Mouse (Mus musculus): ENCODE data around the gene Ebf3. TPM values are rescaled to one million over a fixed set of nuclear protein-coding genes. Genes with fewer than 3 reads are reported as not detected.

Gene Ebf3
- polyA plus RNA-seq, 1 experiment from 2014 or later, result 7.4 TPM

DNA sequence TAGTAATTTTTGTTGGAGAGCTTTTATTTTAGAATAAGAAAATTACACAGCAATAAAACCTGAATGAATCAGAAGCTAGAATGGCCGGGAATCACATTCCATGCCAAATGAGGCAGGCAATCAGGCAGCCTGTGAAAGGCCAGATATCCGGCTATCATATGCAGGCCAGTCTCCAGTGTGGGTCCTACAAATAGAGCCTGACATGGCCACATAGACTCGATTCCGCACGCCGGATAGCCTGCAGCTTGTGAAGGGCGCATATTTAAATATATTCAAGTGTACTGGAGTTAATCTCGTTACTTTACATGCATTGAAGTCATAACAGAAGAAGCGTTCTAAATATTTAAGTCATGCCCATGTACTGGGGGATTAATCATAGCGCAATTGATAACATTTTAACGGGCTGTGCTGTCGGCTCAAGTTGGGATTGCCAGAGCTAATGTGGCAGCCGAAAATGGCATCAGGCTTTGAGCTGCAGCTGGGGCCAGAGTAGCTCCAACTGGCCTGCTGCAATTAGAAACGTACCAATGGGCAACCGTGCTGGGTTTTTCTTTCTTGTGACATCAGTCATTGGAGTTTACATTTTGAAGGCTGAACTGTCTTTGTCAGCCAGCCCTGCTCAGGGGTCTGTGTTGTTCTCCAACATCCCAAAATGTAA is 104.4 kb downstream of the Ebf3 start:
- ATAC-seq (ENCODE audit: low read depth) (no peak), DNase-seq (ENCODE audit: low spot score) (no peak)
- Histone ChIP-seq H3K9ac (ENCODE audit: low read depth, low read length) (no peak overlapping the region), H3K27me3 (replicated peaks; ENCODE audit: control insufficient read depth, insufficient read depth, low read length) (no peaks in the 10 kb centered on the region), H3K27ac (replicated peaks; ENCODE audit: low read depth, low read length) (no peak overlapping the region), H3K4me1 (ENCODE audit: control insufficient read depth, insufficient read depth, low read length) (no peaks in the 10 kb centered on the region), H3K36me3 (ENCODE audit: control insufficient read depth, insufficient read depth, low read length) (peaks cover 4% of the 10 kb centered on the region), H3K4me3 (ENCODE audit: low read depth, low read length) (no peak overlapping the region), H3K4me2 (ENCODE audit: low read depth, low read length) (no peak overlapping the region), H3K9me3 (ENCODE audit: control insufficient read depth, low read length) (no peaks in the 10 kb centered on the region)
- WGBS, result 61% methylated on average over 15 of the region's 15 CpGs

DNA sequence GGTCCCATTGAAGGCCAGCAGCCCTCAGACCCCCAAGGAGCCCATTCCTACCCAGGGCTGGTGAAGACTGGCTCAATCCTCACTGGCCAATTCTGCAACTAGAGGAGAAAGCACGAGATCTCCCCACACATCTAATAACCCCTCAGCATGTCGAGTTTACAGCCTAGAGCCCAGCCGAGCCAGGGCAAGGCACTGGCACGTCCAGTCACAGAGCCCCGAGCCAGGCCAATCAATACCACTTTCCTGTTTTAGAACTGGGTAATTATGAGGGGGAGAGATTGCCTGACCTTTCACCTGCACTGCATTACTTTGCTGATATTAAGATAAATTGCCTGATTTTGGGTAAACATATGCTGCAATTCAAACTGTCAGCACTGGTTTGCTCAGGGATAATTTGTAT is 105.7 kb downstream of the Ebf3 start:
- ATAC-seq (ENCODE audit: low read depth), result no peak
- no peaks in the 10 kb centered on the region for H3K4me1 ChIP-seq (ENCODE audit: control insufficient read depth, insufficient read depth, low read length)
- peaks cover 8% of the 10 kb centered on the region for H3K36me3 ChIP-seq (ENCODE audit: control insufficient read depth, insufficient read depth, low read length)
- WGBS, result 49% methylated on average over 5 of the region's 5 CpGs
- no peak for DNase-seq (ENCODE audit: low spot score)
- no peaks in the 10 kb centered on the region for H3K9me3 ChIP-seq (ENCODE audit: control insufficient read depth, low read length)
- H3K4me2 ChIP-seq (ENCODE audit: low read depth, low read length), result no peak overlapping the region
- no peak overlapping the region for H3K4me3 ChIP-seq (ENCODE audit: low read depth, low read length)
- no peaks in the 10 kb centered on the region for H3K27me3 ChIP-seq (replicated peaks; ENCODE audit: control insufficient read depth, insufficient read depth, low read length)
- H3K27ac ChIP-seq (replicated peaks; ENCODE audit: low read depth, low read length), result no peak overlapping the region
- H3K9ac ChIP-seq (ENCODE audit: low read depth, low read length), result no peak overlapping the region

DNA sequence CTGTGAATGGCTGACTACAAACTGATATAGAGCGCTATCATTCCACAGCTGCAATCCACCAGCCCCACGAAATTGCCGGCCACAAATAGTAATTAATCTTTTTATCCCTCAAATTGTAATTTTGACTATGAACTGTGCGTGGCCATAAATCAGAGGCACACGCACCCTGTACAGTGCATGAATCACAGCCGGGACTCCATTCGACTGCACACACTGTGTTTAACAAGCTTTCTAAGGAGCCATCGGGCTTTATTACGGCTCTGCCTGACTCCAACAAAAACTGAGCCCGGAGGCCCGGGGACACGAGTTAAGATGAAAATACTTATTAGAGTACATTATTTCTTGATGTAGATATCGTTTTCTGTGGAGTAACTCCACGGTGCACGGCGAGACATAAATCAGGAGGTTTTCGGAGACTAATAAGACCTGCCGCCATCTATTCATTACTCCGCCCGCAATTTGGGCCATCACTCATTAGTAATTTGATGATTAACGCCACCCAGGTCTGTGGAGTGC is 107.4 kb downstream of the Ebf3 start:
- 80% methylated on average over 21 of the region's 21 CpGs for WGBS
- no peaks in the 10 kb centered on the region for H3K9me3 ChIP-seq (ENCODE audit: control insufficient read depth, low read length)
- peaks cover 8% of the 10 kb centered on the region for H3K36me3 ChIP-seq (ENCODE audit: control insufficient read depth, insufficient read depth, low read length)

DNA sequence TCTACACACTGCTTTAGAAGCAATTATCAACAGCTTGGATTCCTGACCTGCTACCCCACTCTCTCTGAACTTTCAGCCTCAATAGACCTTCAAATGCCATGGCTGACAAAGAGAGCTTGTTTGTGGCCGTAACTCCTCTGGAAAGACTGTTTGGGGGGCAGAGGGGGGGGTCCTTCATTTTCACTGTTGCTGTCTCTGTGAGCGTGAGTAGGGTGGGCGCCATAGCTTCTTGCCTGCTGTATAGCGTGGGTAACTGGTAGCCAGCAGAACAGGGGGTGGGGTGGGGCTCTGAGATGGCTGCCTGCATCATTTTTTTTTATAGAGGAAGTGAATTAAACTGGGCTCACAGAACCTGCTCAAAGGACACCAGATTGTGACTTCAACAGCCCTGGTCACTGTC is 114.7 kb downstream of the Ebf3 start:
- Histone ChIP-seq H3K27me3 (replicated peaks; ENCODE audit: control insufficient read depth, insufficient read depth, low read length) (no peaks in the 10 kb centered on the region), H3K4me3 (ENCODE audit: low read depth, low read length) (no peak overlapping the region), H3K4me1 (ENCODE audit: control insufficient read depth, insufficient read depth, low read length) (no peaks in the 10 kb centered on the region), H3K36me3 (ENCODE audit: control insufficient read depth, insufficient read depth, low read length) (peaks cover 51% of the 10 kb centered on the region), H3K9ac (ENCODE audit: low read depth, low read length) (no peak overlapping the region), H3K4me2 (ENCODE audit: low read depth, low read length) (no peak overlapping the region), H3K9me3 (ENCODE audit: control insufficient read depth, low read length) (no peaks in the 10 kb centered on the region), H3K27ac (replicated peaks; ENCODE audit: low read depth, low read length) (no peak overlapping the region)
- ATAC-seq (ENCODE audit: low read depth) (no peak), DNase-seq (ENCODE audit: low spot score) (no peak)
- 83% methylated on average over 4 of the region's 4 CpGs for WGBS

More for the DNA sequence above, 107.4 kb downstream of the Ebf3 start:
- H3K27me3 ChIP-seq (replicated peaks; ENCODE audit: control insufficient read depth, insufficient read depth, low read length), result no peaks in the 10 kb centered on the region
- no peak overlapping the region for H3K4me3 ChIP-seq (ENCODE audit: low read depth, low read length)
- H3K4me1 ChIP-seq (ENCODE audit: control insufficient read depth, insufficient read depth, low read length), result no peaks in the 10 kb centered on the region
- ATAC-seq (ENCODE audit: low read depth) (no peak), DNase-seq (ENCODE audit: low spot score) (no peak)
- no peak overlapping the region for H3K27ac ChIP-seq (replicated peaks; ENCODE audit: low read depth, low read length)
- H3K4me2 ChIP-seq (ENCODE audit: low read depth, low read length), result no peak overlapping the region
- H3K9ac ChIP-seq (ENCODE audit: low read depth, low read length), result no peak overlapping the region

DNA sequence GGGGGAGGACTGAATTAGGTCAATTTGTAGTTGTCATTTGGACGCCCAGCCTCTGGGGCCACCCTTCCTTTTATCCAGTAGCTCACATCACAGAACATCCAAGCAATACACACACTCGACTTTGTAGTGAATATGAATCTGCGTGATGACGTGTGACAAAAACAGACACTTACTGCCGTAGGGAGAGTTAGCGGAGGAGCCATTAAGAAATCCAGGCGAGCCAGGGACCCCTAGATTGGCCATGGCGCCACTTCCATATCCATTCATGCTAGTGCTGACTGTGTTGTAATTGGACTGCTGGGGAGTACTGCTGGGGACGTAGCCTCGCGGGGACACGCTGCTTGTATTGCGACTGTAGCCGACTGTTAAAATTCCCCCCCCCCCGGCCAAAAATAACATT is 115.3 kb downstream of the Ebf3 start:
- H3K4me2 ChIP-seq (ENCODE audit: low read depth, low read length), result no peak overlapping the region
- H3K4me1 ChIP-seq (ENCODE audit: control insufficient read depth, insufficient read depth, low read length), result no peaks in the 10 kb centered on the region
- DNase-seq (ENCODE audit: low spot score) (no peak), ATAC-seq (ENCODE audit: low read depth) (no peak)
- no peak overlapping the region for H3K4me3 ChIP-seq (ENCODE audit: low read depth, low read length)
- H3K27me3 ChIP-seq (replicated peaks; ENCODE audit: control insufficient read depth, insufficient read depth, low read length), result no peaks in the 10 kb centered on the region
- H3K27ac ChIP-seq (replicated peaks; ENCODE audit: low read depth, low read length), result no peak overlapping the region
- H3K36me3 ChIP-seq (ENCODE audit: control insufficient read depth, insufficient read depth, low read length), result peaks cover 54% of the 10 kb centered on the region
- WGBS, result 90% methylated on average over 15 of the region's 15 CpGs
- H3K9me3 ChIP-seq (ENCODE audit: control insufficient read depth, low read length), result no peaks in the 10 kb centered on the region
- H3K9ac ChIP-seq (ENCODE audit: low read depth, low read length), result no peak overlapping the region

DNA sequence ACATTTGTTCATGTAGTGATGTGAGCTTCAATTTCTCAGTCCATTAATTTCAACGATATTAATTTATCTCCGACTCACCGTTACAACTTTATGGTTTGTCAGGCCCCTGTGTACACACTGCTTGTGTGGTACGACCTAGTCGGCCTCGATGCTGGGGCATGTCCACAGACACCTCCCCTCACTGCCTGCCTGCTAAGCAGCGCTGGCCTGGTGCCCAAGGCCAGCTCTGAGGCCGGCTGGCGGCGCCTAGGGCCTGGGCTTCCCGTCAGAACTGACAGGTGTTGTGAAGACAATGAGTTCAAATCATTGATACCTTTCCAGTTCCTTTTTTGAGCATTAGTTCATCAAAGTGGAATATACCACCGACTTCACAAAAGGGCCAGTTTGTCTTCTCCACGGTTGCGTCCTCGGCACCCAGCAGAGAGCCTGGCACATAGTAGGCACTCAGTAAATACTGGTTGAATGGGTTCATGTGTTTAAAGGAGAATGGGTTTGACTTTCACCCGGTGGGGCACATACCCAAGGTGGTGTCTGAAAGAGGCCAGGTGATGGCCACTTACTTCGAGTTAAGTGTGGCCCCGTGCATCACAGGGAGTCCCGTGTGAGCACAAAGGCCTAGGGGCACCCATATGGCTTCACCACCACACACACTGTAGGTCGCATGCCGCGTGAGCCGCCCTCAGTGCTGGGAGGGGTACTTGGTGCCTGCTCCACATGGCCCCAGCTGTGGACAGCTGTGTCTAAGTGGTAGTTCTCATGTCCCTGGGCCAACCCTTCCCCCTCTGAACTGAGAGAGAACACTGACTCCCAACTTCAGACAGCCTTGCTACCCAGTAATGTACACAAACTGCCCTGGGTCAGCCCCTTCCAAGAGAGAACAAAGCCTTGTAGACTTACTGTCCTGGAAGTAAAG is 116.9 kb downstream of the Ebf3 start:
- WGBS, result 82% methylated on average over 18 of the region's 23 CpGs
- no peaks in the 10 kb centered on the region for H3K4me1 ChIP-seq (ENCODE audit: control insufficient read depth, insufficient read depth, low read length)
- peak; percentile 49; the same call in 1 of the 2 replicates for ATAC-seq (ENCODE audit: low read depth)
- no peak overlapping the region for H3K27ac ChIP-seq (replicated peaks; ENCODE audit: low read depth, low read length)
- H3K36me3 ChIP-seq (ENCODE audit: control insufficient read depth, insufficient read depth, low read length), result peaks cover 56% of the 10 kb centered on the region
- no peaks in the 10 kb centered on the region for H3K27me3 ChIP-seq (replicated peaks; ENCODE audit: control insufficient read depth, insufficient read depth, low read length)
- H3K9ac ChIP-seq (ENCODE audit: low read depth, low read length), result no peak overlapping the region
- H3K9me3 ChIP-seq (ENCODE audit: control insufficient read depth, low read length), result no peaks in the 10 kb centered on the region
- H3K4me2 ChIP-seq (ENCODE audit: low read depth, low read length), result no peak overlapping the region
- no peak for DNase-seq (ENCODE audit: low spot score)
- no peak overlapping the region for H3K4me3 ChIP-seq (ENCODE audit: low read depth, low read length)

DNA sequence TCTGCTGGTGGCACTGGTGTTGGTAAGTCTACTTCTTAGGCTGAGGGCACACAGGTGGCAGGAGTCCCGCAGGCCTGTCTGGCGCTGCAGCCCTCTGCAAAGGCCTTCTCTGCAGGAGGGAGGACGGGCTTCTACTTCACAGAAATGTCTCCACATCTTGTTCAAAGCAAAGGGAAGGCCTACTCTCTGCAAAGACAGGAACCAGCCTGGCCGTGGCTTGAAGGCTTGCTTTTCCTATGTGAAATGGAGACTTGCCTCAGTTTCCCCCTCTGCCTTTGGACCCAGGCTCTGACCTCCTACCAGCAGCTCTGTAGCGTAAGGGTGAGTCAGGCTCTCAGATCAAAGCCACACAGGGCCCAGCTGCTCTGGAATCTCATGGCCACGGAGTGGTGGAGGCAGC is 117.7 kb downstream of the Ebf3 start:
- Histone ChIP-seq H3K9me3 (ENCODE audit: control insufficient read depth, low read length) (no peaks in the 10 kb centered on the region), H3K9ac (ENCODE audit: low read depth, low read length) (no peak overlapping the region), H3K27ac (replicated peaks; ENCODE audit: low read depth, low read length) (no peak overlapping the region), H3K36me3 (ENCODE audit: control insufficient read depth, insufficient read depth, low read length) (peaks cover 56% of the 10 kb centered on the region), H3K4me2 (ENCODE audit: low read depth, low read length) (no peak overlapping the region), H3K4me3 (ENCODE audit: low read depth, low read length) (no peak overlapping the region), H3K27me3 (replicated peaks; ENCODE audit: control insufficient read depth, insufficient read depth, low read length) (no peaks in the 10 kb centered on the region), H3K4me1 (ENCODE audit: control insufficient read depth, insufficient read depth, low read length) (no peaks in the 10 kb centered on the region)
- DNase-seq (ENCODE audit: low spot score) (no peak), ATAC-seq (ENCODE audit: low read depth) (no peak)
- 85% methylated on average over 6 of the region's 6 CpGs for WGBS

DNA sequence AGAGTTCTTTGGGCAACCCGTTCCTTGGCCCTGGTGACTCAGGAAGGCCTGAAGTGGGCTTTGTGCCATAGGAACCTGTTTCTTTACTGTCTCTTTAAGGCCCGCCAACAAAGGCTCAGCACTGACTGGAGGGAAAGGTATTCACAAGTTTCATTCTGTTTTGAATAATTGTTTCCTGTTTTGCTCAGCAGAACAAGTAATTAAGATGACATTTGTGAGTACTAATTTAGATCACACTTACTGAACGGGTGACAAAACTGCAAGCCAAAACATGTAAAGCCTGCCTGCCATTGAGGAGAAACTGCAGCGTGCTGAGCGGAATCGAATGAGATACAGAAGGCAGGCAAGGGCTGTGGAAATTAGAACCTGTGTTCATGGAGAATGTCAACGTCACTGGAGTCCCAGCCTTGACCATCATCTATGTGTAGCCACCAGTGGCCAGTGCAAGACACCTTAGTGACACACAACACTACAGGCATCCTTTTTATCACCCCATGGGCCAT is 121.4 kb downstream of the Ebf3 start:
- H3K9me3 ChIP-seq (ENCODE audit: control insufficient read depth, low read length), result no peaks in the 10 kb centered on the region
- no peak overlapping the region for H3K4me3 ChIP-seq (ENCODE audit: low read depth, low read length)
- no peak for ATAC-seq (ENCODE audit: low read depth)
- H3K27ac ChIP-seq (replicated peaks; ENCODE audit: low read depth, low read length), result no peak overlapping the region
- WGBS, result 76% methylated on average over 7 of the region's 7 CpGs
- no peak for DNase-seq (ENCODE audit: low spot score)
- H3K36me3 ChIP-seq (ENCODE audit: control insufficient read depth, insufficient read depth, low read length), result peaks cover 24% of the 10 kb centered on the region
- H3K9ac ChIP-seq (ENCODE audit: low read depth, low read length), result no peak overlapping the region
- no peaks in the 10 kb centered on the region for H3K27me3 ChIP-seq (replicated peaks; ENCODE audit: control insufficient read depth, insufficient read depth, low read length)
- no peak overlapping the region for H3K4me2 ChIP-seq (ENCODE audit: low read depth, low read length)
- H3K4me1 ChIP-seq (ENCODE audit: control insufficient read depth, insufficient read depth, low read length), result no peaks in the 10 kb centered on the region

Data from embryonic facial prominence, embryonic 14.5 days (tissue).